ENCODE assay signal across 8 mouse cellular contexts in the genomic region with DNA sequence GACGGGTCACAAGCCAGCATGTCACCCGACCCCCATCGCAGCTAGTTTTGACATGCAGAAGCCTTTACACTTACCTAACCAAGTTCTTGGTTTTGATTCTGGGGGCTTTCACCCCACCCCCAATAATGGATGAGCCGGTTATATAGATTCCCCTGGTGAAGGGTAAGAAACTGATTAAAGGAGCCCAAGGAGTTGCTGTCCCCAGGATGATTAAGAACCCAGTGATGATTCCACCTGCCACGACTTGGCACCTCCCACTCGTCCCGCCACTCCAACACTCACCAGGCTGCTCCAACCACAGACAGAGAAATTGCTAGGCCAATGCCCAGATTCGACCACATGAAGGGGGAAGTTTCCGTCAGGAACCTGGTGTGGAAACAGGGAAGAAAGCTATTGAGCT. TPM values are rescaled to one million over a fixed set of nuclear protein-coding genes. Genes with fewer than 3 reads are reported as not detected.
DNase-seq lines count a peak whose midpoint lies in the region; ATAC-seq lines count a peak whose summit lies in the region.

No protein-coding gene starts in this region.

- H3K27me3 ChIP-seq in kidney, embryonic 14.5 days (ENCODE audit: control insufficient read depth, insufficient read depth, low read length) = no peaks in the 10 kb centered on the region
- no peaks in the 10 kb centered on the region for H3K27me3 ChIP-seq in hindbrain, embryonic 15.5 days
- no peaks in the 10 kb centered on the region for H3K27me3 ChIP-seq in midbrain, embryonic 15.5 days (replicated peaks)

- H3K4me1 ChIP-seq in kidney, embryonic 14.5 days (ENCODE audit: control insufficient read depth, insufficient read depth, low read length) = peaks cover 23% of the 10 kb centered on the region; the same call in 1 of the 2 replicates
- peaks cover 8% of the 10 kb centered on the region for H3K4me1 ChIP-seq in brown adipose tissue, adult 24 weeks (ENCODE audit: control insufficient read depth, insufficient read depth, insufficient read length, low read length)
- peaks cover 55% of the 10 kb centered on the region for H3K4me1 ChIP-seq in hindbrain, embryonic 15.5 days (replicated peaks)
- H3K4me1 ChIP-seq in midbrain, embryonic 15.5 days = peaks cover 58% of the 10 kb centered on the region

- H3K4me2 ChIP-seq in kidney, embryonic 14.5 days (replicated peaks; ENCODE audit: low read depth, low read length) = peak overlapping the region; percentile 53
- peak overlapping the region; percentile 83 for H3K4me2 ChIP-seq in hindbrain, embryonic 15.5 days
- peak overlapping the region; percentile 82 for H3K4me2 ChIP-seq in midbrain, embryonic 15.5 days

- H3K9me3 ChIP-seq in kidney, embryonic 14.5 days (ENCODE audit: control insufficient read depth, low read length) = no peaks in the 10 kb centered on the region
- no peaks in the 10 kb centered on the region for H3K9me3 ChIP-seq in hindbrain, embryonic 15.5 days
- no peaks in the 10 kb centered on the region for H3K9me3 ChIP-seq in midbrain, embryonic 15.5 days

- H3K36me3 ChIP-seq in kidney, embryonic 14.5 days (ENCODE audit: control insufficient read depth, insufficient read depth, low read length) = peaks cover 27% of the 10 kb centered on the region
- H3K36me3 ChIP-seq in hindbrain, embryonic 15.5 days = peaks cover 21% of the 10 kb centered on the region
- H3K36me3 ChIP-seq in midbrain, embryonic 15.5 days (replicated peaks) = peaks cover 8% of the 10 kb centered on the region; the same call in 1 of the 2 replicates

- H3K27ac ChIP-seq in kidney, embryonic 14.5 days (ENCODE audit: low read depth, low read length) = no peak overlapping the region
- H3K27ac ChIP-seq in brown adipose tissue, adult 24 weeks (replicated peaks; ENCODE audit: low read depth, low read length) = no peak overlapping the region
- no peak overlapping the region for H3K27ac ChIP-seq in hindbrain, embryonic 15.5 days (replicated peaks)
- no peak overlapping the region for H3K27ac ChIP-seq in midbrain, embryonic 15.5 days

- H3K9ac ChIP-seq in kidney, embryonic 14.5 days (ENCODE audit: low read depth, low read length) = peak overlapping the region; percentile 71; the same call in 1 of the 2 replicates
- peak overlapping the region; percentile 93; the same call in 1 of the 2 replicates for H3K9ac ChIP-seq in hindbrain, embryonic 15.5 days
- H3K9ac ChIP-seq in midbrain, embryonic 15.5 days = no peak overlapping the region

- 78% methylated on average over 9 of the region's 9 CpGs for WGBS in kidney, embryonic 14.5 days
- 87% methylated on average over 9 of the region's 9 CpGs for WGBS in hindbrain, embryonic 15.5 days
- 80% methylated on average over 9 of the region's 9 CpGs for WGBS in midbrain, embryonic 15.5 days

- no peak for ATAC-seq in kidney, embryonic 14.5 days (ENCODE audit: low FRiP score, low TSS enrichment)
- no peak for ATAC-seq in hindbrain, embryonic 15.5 days (ENCODE audit: low FRiP score, low read depth)
- ATAC-seq in midbrain, embryonic 15.5 days (replicated peaks) = no peak

- no peak for DNase-seq in kidney, postnatal 36 days
- no peak for DNase-seq in MN1 (ENCODE audit: low spot score)
- no peak for DNase-seq in right cerebral cortex, adult 2 months (ENCODE audit: low spot score in 2 of 2)
- no peak for DNase-seq in kidney, postnatal 4 days

- H3K4me3 ChIP-seq in kidney, embryonic 14.5 days (ENCODE audit: low read length) = peak overlapping the region; percentile 77; the same call in 1 of the 2 replicates
- H3K4me3 ChIP-seq in brown adipose tissue, adult 24 weeks (ENCODE audit: insufficient read depth, low read depth, low read length) = peak overlapping the region; percentile 81
- H3K4me3 ChIP-seq in hindbrain, embryonic 15.5 days = peak overlapping the region; percentile 98
- peak overlapping the region; percentile 69 for H3K4me3 ChIP-seq in midbrain, embryonic 15.5 days

RNA-seq across cellular contexts. Expression of gene Atp6v0b, which starts 1.1 kb away (rescaled TPM):
- 182 and 213 TPM in 2 replicates for polyA plus RNA-seq in kidney, embryonic 14.5 days (2014; fragmentation: Nextera tagmentation; extraction: Ambion mirVana)
- polyA plus RNA-seq in brown adipose tissue, adult 24 weeks (2012; ENCODE audit: insufficient read depth, insufficient read length, missing spikeins) = 145 and 164 TPM in 2 replicates
- 570 and 601 TPM in 2 replicates for polyA plus RNA-seq in hindbrain, embryonic 15.5 days (2015; fragmentation: Nextera tagmentation; extraction: Ambion mirVana)
- polyA plus RNA-seq in midbrain, embryonic 15.5 days (2015; fragmentation: Nextera tagmentation; extraction: Ambion mirVana) = 617 and 618 TPM in 2 replicates

RNA-seq across cellular contexts. Expression of gene B4galt2, which starts 2.7 kb away (rescaled TPM):
- 30.9 and 31.5 TPM in 2 replicates for polyA plus RNA-seq in kidney, embryonic 14.5 days (2014; fragmentation: Nextera tagmentation; extraction: Ambion mirVana)
- polyA plus RNA-seq in brown adipose tissue, adult 24 weeks (2012; ENCODE audit: insufficient read depth, insufficient read length, missing spikeins) = 1.3 and 1.5 TPM in 2 replicates
- 56.5 and 69.5 TPM in 2 replicates for polyA plus RNA-seq in hindbrain, embryonic 15.5 days (2015; fragmentation: Nextera tagmentation; extraction: Ambion mirVana)
- polyA plus RNA-seq in midbrain, embryonic 15.5 days (2015; fragmentation: Nextera tagmentation; extraction: Ambion mirVana) = 65.4 and 67.7 TPM in 2 replicates

RNA-seq across cellular contexts. Expression of gene Dph2, which starts 5.8 kb away (rescaled TPM):
- polyA plus RNA-seq in kidney, embryonic 14.5 days (2014; fragmentation: Nextera tagmentation; extraction: Ambion mirVana) = 19.1 and 22.0 TPM in 2 replicates
- polyA plus RNA-seq in brown adipose tissue, adult 24 weeks (2012; ENCODE audit: insufficient read depth, insufficient read length, missing spikeins) = 1.7 and 4.4 TPM in 2 replicates
- polyA plus RNA-seq in hindbrain, embryonic 15.5 days (2015; fragmentation: Nextera tagmentation; extraction: Ambion mirVana) = 21.8 and 23.6 TPM in 2 replicates
- 24.0 and 25.5 TPM in 2 replicates for polyA plus RNA-seq in midbrain, embryonic 15.5 days (2015; fragmentation: Nextera tagmentation; extraction: Ambion mirVana)

RNA-seq across cellular contexts. Expression of gene Ccdc24, which starts 13.6 kb away (rescaled TPM):
- polyA plus RNA-seq in kidney, embryonic 14.5 days (2014; fragmentation: Nextera tagmentation; extraction: Ambion mirVana) = 1.8 and 2.0 TPM in 2 replicates
- polyA plus RNA-seq in brown adipose tissue, adult 24 weeks (2012; ENCODE audit: insufficient read depth, insufficient read length, missing spikeins) = not detected in 2 replicates
- 2.5 and 3.3 TPM in 2 replicates for polyA plus RNA-seq in hindbrain, embryonic 15.5 days (2015; fragmentation: Nextera tagmentation; extraction: Ambion mirVana)
- 2.7 and 3.2 TPM in 2 replicates for polyA plus RNA-seq in midbrain, embryonic 15.5 days (2015; fragmentation: Nextera tagmentation; extraction: Ambion mirVana)

RNA-seq across cellular contexts. Expression of gene Ipo13, which starts 28.8 kb away (rescaled TPM):
- polyA plus RNA-seq in kidney, embryonic 14.5 days (2014; fragmentation: Nextera tagmentation; extraction: Ambion mirVana) = 29.0 and 40.1 TPM in 2 replicates
- polyA plus RNA-seq in brown adipose tissue, adult 24 weeks (2012; ENCODE audit: insufficient read depth, insufficient read length, missing spikeins) = 28.3 and 48.3 TPM in 2 replicates
- polyA plus RNA-seq in hindbrain, embryonic 15.5 days (2015; fragmentation: Nextera tagmentation; extraction: Ambion mirVana) = 62.3 and 68.8 TPM in 2 replicates
- 76.5 and 77.1 TPM in 2 replicates for polyA plus RNA-seq in midbrain, embryonic 15.5 days (2015; fragmentation: Nextera tagmentation; extraction: Ambion mirVana)

Comparison
In these comparisons a context has a peak if more than half of its experiments do, and no peak if none do; other contexts are left out.
1. RNA of gene B4galt2, which starts 2.7 kb away (polyA plus RNA-seq): 56.5 to 69.5 TPM in hindbrain, embryonic 15.5 days, 65.4 to 67.7 TPM in midbrain, embryonic 15.5 days and 30.9 to 31.5 TPM in kidney, embryonic 14.5 days; 1.3 to 1.5 TPM in brown adipose tissue, adult 24 weeks; every median in the first group is over 10 times any median in the second.
2. Peak in every context shown above with its lines, with median percentiles within 50 percentile points of each other: H3K4me2 ChIP-seq and H3K4me3 ChIP-seq.